Mouse (Mus musculus) c-Kit-positive CD71-negative TER-119-negative erythroid progenitor cells, embryonic 14.5 days (primary cell): ENCODE results near the gene Abca3.

Experiments
- DNase-seq: peaks from one replicate; pipeline ENCODE4 v3.0.0-alpha.2; 2013; ENCODE audit warnings: low read depth

Abca3 gene

DNA sequence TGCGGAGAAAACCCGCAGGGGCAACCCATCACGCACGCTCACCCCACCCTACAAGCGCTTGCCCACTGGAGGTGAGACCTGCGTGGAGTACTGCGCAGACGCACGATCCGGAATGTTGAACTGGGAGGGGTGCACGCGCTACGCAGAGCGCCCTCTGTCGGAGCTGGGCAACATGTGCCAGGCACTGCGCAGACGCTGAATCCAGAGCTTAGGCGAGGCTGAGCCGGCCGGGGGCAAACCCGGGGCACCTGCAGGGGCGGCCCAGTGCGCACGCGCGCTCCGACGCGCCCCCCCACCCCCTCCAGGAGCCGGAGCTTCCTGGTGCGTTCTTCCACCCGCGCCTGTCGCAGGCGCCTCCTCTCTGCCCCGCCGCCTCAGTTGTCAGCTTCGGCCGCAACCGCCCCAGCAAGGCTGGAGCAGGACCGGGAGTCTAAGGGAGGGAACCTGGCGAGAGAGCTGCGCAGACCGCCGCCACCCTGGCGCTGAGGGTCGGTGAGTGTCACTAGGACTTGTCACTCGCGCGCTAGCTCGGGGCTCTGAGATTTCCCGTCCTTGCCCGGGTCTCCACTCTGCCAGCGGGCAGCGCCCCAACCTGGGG lies at the start of gene Abca3:
Gene Abca3, plus strand, starts transcription at position 191 of the 598 bp plus-strand sequence.
- peak; percentile 92 for DNase-seq

DNA sequence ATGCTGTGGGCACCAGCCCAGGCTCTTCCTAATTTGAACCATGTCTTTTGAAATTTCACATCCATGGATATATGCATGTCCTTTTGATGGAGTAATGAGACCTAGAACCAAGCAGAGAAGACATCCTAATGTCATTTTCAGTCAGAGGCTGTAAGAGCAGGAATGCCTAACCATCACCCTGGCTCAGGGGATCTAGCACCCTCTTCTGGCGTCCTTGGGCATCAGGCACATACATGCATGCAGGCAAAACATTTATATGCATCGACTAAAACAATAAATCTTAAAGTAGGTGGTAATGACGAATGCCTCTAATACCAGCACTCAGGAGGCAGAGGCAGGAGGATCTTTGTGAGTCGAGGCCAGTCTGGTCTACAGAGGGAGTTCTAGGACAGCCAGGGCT lies 44.2 kb upstream of the Abca3 start:
- DNase-seq, result peak; percentile 29

DNA sequence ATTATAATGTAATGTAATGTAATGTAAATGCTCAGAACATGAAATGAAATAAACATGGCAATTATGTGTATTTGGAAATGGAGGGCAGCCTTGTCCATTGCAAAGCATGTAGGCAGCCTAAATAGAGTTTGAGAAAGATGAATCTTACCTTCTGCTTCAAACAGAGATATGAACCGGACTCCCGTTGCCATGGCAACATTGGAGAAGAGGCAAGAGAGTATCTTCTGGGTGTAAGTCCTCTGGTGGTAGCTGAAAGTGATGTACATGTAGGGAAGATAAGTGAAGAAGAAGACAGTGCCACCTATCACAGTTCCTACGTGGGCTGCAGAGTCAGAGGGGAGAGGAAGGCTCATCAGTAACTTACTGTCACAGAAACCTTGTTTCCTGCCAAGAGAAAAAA lies 30.9 kb upstream of the Abca3 start:
- DNase-seq, result no peak

DNA sequence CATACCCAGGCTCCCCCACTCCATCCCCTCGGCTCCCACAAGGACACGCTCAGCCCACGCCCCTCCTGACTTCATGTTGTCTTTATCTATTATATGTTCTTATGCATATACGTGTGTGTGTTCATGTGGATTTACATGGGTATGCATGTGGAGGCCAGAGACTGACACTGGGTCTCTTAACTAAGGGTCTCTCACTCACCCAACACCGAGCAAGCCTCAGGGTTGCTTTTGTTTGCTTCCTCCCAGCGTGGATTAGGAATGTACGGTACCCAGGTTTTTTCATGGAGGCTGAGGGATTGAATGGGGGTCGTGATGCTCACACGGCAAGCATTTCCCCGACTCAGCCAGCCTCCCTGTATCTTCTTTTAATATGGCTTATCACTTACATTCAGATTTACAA lies 26.7 kb upstream of the Abca3 start:
- no peak for DNase-seq

- no peak for DNase-seq
These were observed 24.1 kb upstream of the Abca3 start for GRCm38 (mm10) chr17:24327656-24328055.

- no peak for DNase-seq
These were observed 7.1 kb upstream of the Abca3 start for GRCm38 (mm10) chr17:24344672-24345071.

DNA sequence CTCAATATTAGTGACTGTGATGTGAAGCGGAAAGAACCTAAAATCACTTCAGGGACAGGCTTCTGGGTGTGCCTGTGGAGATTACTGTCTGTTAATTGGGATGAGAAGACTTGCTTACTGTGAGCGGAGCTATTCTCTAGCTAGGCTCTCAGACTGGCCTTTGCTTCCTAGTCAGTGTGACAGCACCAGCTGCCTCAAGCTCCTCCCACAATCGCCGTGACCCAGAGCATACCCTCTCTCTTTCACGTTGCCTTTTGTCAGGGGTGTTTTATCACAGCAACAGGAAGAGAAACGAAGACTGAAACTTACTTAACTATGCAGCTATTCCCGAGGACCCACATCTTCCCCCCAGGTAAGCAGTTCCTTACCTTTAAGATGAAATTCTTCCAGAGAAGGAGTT lies 4.9 kb upstream of the Abca3 start:
- no peak for DNase-seq

GRCm38 (mm10) chr17:24349176-24349575 lies 2.6 kb upstream of the Abca3 start:
- DNase-seq, result no peak

- peak; percentile 35 for DNase-seq
These were observed 607 bp upstream of the Abca3 start, which contains the start of gene Abca17 for GRCm38 (mm10) chr17:24350926-24351759. Abca17 (minus strand) TSS chr17:24351068.

GRCm38 (mm10) chr17:24352370-24353194 lies 832 bp downstream of the Abca3 start:
- DNase-seq, result no peak

DNA sequence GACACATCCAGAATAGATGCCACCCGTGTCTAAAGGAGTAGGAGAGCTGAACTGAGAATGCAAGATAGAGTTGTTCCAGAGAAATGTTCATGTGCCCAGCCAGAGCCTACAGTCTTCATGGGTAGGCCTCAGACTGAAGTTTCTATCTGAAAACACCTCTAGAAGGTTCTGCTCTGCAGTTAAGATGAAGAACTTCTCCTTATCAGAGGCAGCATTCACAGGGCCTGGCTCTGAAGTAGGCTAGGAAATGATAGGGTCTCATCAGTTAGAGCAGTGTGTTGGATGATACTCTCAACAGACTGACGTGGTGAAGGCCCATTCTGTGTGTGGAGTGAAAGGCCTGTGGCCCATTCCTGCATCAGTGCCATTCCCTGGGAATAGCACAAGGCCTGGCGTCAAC lies 2.2 kb downstream of the Abca3 start:
- DNase-seq, result no peak

DNA sequence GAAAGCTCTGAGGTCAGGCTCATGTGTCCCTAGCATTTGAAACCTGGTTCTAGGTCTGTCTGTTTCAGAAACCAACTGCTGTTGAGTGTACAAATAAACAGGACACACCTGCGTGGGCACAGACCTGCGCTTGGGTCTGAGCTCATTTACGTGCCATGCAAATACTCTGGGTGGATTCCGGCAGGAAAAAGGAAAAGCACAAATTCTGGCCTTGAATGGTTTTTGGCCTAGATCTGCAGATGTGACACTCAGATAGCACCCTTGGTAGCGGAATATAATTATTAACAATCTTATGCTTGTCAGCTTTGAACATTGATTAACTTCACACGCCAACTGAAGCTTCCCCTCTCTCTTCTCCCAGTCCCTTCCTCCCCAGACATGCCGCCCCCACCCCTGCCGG lies 3.5 kb downstream of the Abca3 start:
- DNase-seq, result no peak

DNA sequence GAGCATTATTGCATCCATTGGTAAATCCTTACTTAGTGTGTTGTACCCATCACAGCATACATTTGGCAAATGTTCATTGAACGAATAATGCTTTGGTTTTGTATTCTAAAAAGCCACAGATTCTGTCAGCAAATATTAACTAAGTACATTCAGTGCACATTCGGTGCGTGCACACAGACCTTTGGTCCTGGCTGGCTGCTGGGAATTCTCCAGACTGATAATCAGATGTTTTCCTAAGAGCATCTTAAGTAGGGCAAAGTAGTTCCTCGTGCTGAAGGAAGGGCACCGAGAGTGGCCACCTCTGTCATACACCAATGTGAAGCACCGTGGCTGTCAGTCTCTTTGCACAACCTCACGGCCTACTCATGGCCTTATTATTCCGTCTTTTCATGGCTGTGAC lies 7.3 kb downstream of the Abca3 start:
- DNase-seq, result no peak

DNA sequence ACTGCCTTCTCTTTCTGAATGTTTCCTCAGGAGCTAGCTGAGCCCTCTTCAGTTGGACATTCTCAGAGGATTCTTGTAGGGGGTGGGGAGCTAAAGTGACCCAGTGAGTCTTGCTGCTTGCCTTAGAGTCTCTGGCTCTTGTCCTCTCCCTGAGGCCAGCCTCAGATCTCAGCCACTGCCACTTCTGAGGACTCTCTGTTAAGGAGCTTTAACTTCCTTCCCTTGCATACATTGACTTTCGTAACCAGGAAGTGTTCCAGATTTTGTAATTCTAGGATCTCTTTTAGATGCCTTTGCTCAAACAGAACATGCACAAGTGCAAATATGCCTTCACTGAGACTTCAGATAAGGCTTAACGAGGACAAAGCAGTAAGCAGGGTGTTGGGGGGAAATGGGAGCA lies 8.2 kb downstream of the Abca3 start:
- no peak for DNase-seq

- no peak for DNase-seq
These were observed 9.1 kb downstream of the Abca3 start for GRCm38 (mm10) chr17:24360841-24361240.

- no peak for DNase-seq
These were observed 9.5 kb downstream of the Abca3 start for GRCm38 (mm10) chr17:24361291-24361690.

- no peak for DNase-seq
These were observed 10.8 kb downstream of the Abca3 start for GRCm38 (mm10) chr17:24362527-24362926.

DNA sequence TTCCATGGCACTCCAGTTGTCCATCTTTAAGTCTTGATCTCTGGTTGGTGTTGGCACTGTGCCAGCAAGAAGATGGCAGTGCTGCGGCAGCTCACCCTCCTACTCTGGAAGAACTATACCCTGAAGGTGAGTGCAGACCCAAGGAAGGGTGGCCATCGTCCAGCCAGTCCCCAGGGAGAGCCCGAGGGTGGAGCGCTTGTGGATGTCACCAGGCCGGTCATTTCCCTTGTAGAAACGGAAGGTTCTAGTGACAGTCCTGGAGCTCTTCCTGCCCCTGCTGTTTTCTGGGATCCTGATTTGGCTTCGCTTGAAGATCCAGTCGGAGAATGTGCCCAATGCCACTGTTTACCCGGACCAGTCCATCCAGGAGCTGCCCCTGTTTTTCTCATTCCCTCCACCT lies 12.7 kb downstream of the Abca3 start:
- no peak for DNase-seq

GRCm38 (mm10) chr17:24365863-24366262 lies 14.1 kb downstream of the Abca3 start:
- no peak for DNase-seq

- DNase-seq, result no peak
These were observed 23.5 kb downstream of the Abca3 start for GRCm38 (mm10) chr17:24375094-24375712.

- no peak for DNase-seq
These were observed 24.1 kb downstream of the Abca3 start for GRCm38 (mm10) chr17:24375886-24376285.

DNA sequence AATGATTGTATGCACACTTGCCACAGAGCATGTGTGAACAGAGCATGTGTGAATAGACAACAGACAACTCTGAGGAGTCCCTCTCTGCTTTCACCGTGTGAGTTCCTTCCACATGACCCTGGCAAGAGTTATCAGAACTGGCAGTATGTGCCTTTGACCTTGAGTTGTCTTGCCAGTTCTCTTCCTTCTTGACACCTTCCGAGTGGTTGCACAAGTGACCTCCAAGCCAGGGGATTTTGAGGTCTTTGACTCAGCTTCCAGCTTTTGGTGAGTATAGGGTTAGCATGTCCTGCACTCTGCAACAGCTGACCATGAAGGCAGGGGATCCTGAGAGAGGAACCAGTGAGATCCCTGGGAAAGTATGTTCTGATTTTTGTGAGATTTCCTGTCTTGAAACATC lies 26.7 kb downstream of the Abca3 start:
- no peak for DNase-seq
